Mouse (Mus musculus) ES-Bruce4 (cell line): ENCODE results near the gene Pak1.

Source experiments
- CTCF ChIP-seq: IDR thresholded peaks from one replicate; pipeline ENCODE4 v1.8.1; 2011; ENCODE audit warnings: low read depth, low read length
- EP300 ChIP-seq: IDR thresholded peaks from 2 replicates; pipeline ENCODE4 v1.6.1; 2011; ENCODE audit warnings: low read depth, low read length; ENCODE audit not compliant: insufficient read depth
- POLR2A ChIP-seq: IDR thresholded peaks from one replicate; pipeline ENCODE4 v1.8.1; 2011; ENCODE audit warnings: low read length; ENCODE audit not compliant: insufficient read depth

DNA sequence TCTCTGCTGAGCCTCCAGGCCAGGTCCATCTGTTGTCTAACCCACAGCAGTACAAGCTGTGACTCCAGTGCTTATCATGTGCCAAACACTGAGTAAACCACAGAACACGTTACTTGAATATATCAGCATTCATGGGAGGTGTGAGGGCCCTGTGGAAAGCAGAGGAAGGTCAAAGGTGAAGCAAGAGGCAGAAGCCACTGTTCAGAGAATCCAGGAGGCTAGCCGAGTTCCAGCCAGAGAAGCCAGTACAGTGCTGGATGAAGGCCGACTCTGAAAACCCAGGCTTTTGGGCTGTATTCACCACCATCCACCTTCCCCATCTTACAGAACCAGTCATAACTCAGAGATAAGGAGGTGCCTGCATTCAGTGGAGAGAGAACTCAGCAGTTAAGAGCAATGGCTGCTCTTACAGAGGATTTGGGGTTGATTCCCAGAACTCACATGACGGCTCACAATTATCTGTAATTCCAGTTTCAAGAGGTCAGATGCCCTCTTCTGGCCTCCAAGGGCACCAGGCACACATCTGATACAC, 41.1 kb upstream of the Pak1 start:
- TF ChIP-seq CTCF (no peak), POLR2A (no peak), EP300 (no peak)
